Mouse (Mus musculus): ENCODE measurements around the gene Sox13.

Gene Sox13

GRCm38 (mm10) chr1:133423543-133424480, at the start of gene Sox13:
Gene Sox13, minus strand, starts transcription at chr1:133424377.
- no peak for DNase-seq (ENCODE audit: extremely low spot score, low read depth, low spot score)

GRCm38 (mm10) chr1:133471556-133471955, 47.4 kb upstream of the Sox13 start:
- DNase-seq (ENCODE audit: extremely low spot score, low read depth, low spot score): no peak

GRCm38 (mm10) chr1:133471086-133471485, 46.9 kb upstream of the Sox13 start:
- DNase-seq (ENCODE audit: extremely low spot score, low read depth, low spot score): no peak

- DNase-seq (ENCODE audit: extremely low spot score, low read depth, low spot score): no peak
Observed at GRCm38 (mm10) chr1:133470242-133471025, 46.3 kb upstream of the Sox13 start.

- DNase-seq (ENCODE audit: extremely low spot score, low read depth, low spot score): no peak
Observed at GRCm38 (mm10) chr1:133469213-133469612, 45.0 kb upstream of the Sox13 start.

GRCm38 (mm10) chr1:133468751-133469150, 44.6 kb upstream of the Sox13 start:
- no peak for DNase-seq (ENCODE audit: extremely low spot score, low read depth, low spot score)

GRCm38 (mm10) chr1:133467905-133468304, 43.7 kb upstream of the Sox13 start:
- no peak for DNase-seq (ENCODE audit: extremely low spot score, low read depth, low spot score)

- DNase-seq (ENCODE audit: extremely low spot score, low read depth, low spot score): no peak
Observed at GRCm38 (mm10) chr1:133463138-133463537, 39.0 kb upstream of the Sox13 start.

- DNase-seq (ENCODE audit: extremely low spot score, low read depth, low spot score): no peak
Observed at GRCm38 (mm10) chr1:133460996-133461395, 36.8 kb upstream of the Sox13 start.

- DNase-seq (ENCODE audit: extremely low spot score, low read depth, low spot score): no peak
Observed at GRCm38 (mm10) chr1:133456097-133456496, 31.9 kb upstream of the Sox13 start.

- DNase-seq (ENCODE audit: extremely low spot score, low read depth, low spot score): no peak
Observed at GRCm38 (mm10) chr1:133452564-133453165, 28.5 kb upstream of the Sox13 start.

GRCm38 (mm10) chr1:133451869-133452563, 27.8 kb upstream of the Sox13 start:
- DNase-seq (ENCODE audit: extremely low spot score, low read depth, low spot score): no peak

- DNase-seq (ENCODE audit: extremely low spot score, low read depth, low spot score): no peak
Observed at GRCm38 (mm10) chr1:133451025-133451424, 26.8 kb upstream of the Sox13 start.

- DNase-seq (ENCODE audit: extremely low spot score, low read depth, low spot score): no peak
Observed at GRCm38 (mm10) chr1:133448351-133448931, 24.3 kb upstream of the Sox13 start.

- no peak for DNase-seq (ENCODE audit: extremely low spot score, low read depth, low spot score)
Observed at GRCm38 (mm10) chr1:133446291-133446690, 22.1 kb upstream of the Sox13 start.

GRCm38 (mm10) chr1:133444315-133444714, 20.1 kb upstream of the Sox13 start:
- no peak for DNase-seq (ENCODE audit: extremely low spot score, low read depth, low spot score)

- DNase-seq (ENCODE audit: extremely low spot score, low read depth, low spot score): no peak
Observed at GRCm38 (mm10) chr1:133437916-133438683, 13.9 kb upstream of the Sox13 start.

GRCm38 (mm10) chr1:133434756-133435112, 10.6 kb upstream of the Sox13 start:
- no peak for DNase-seq (ENCODE audit: extremely low spot score, low read depth, low spot score)

GRCm38 (mm10) chr1:133434018-133434755, 10.0 kb upstream of the Sox13 start:
- DNase-seq (ENCODE audit: extremely low spot score, low read depth, low spot score): no peak
